Mouse (Mus musculus): ENCODE results near the gene Usp10.

The Usp10 gene

DNA sequence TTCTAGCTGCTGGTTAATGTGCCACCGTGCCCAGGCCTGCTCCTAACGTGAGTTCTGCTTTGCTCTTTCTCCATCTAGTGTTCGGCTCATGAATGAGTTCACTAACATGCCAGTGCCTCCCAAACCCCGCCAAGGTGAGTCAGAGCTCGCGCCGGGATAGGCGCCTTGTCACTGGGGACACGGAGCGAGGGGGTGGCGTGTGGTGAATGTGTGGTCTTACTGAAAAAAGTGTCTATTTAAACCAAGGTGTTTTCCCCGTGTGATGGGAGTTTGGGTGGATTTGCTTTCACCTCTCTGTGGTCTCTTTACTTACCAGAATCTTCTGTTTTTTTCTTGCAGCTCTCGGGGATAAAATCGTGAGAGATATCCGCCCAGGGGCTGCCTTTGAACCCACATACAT, 38.2 kb downstream of the Usp10 start:
- in situ Hi-C loops (cut with MboI; ENCODE audit: unreplicated experiment in 2 of 2): loop anchor here (5.0 to 10.0 kb wide), 3 partner anchors 129 to 226 kb away; partner anchors contain the start of gene Fam92b (in 1 of the 2)

DNA sequence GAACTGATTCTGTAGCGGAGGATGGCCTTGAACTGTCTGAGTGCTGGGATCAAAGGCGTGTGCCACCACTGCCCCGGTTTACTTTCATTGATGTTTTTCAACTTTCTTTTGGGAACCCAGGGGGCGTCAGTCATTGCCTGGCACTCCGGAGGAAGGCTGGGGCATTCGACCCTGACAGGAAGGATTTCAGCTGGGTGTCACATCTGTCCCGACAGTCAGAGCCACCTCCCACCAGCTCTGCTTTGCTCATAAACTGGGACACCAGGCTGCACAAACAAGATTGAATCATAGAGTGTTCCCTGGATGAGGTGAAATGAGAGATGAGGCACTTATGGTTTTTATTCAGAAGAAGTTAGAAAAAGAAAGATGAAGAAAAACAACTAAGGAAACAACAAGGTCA, 42.1 kb downstream of the Usp10 start:
- in situ Hi-C loops (cut with MboI; ENCODE audit: unreplicated experiment in 2 of 2): loop anchor here in 1 of 2 experiments (25.0 kb wide), 1 partner anchor 660 kb away; no protein-coding TSS in a partner anchor

DNA sequence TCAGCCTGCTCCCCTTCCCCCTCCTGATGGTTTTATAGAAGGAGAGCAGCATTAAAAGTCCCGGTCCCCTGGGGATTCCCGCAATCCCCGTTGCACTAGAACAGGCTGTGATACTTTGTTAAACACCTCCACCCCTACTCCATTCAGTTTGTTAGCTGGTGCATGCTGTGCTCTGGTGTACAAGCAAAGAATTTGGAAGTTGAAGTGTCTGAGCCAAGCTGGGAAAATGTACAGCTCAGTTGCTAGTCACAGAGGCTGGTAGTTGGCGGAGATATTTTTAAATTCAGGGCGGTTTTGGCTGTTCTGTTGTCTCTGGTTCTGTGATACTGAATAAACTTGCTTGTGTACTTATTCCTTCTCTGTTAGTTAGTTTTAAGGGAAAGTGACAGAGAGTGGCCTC, 42.6 kb downstream of the Usp10 start:
- in situ Hi-C loops (cut with MboI; ENCODE audit: unreplicated experiment in 2 of 2): loop anchor here in 1 of 2 experiments (25.0 kb wide), 1 partner anchor 660 kb away; no protein-coding TSS in a partner anchor

DNA sequence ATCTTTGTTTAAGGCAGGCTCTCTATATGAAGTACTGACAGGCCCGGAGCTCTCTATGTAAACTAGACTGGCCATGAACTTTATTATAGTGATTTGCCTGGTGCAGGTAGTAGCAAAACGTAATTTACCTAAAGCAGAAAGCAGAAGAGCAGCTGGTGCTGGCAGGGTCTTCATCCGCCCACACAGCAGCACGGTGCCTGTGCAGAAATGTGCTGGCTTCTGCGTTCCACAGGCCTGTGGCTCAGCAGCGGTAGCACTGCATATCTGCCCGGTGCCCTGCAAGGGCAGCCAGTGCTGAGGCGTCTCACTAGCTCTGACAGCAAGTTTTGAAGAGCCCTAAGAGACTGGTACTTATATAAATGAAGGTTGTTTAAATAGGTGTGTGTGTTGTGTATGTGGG, 45.2 kb downstream of the Usp10 start:
- in situ Hi-C loops (cut with MboI; ENCODE audit: unreplicated experiment in 2 of 2): loop anchor here in 1 of 2 experiments (25.0 kb wide), 1 partner anchor 657 kb away; no protein-coding TSS in a partner anchor

DNA sequence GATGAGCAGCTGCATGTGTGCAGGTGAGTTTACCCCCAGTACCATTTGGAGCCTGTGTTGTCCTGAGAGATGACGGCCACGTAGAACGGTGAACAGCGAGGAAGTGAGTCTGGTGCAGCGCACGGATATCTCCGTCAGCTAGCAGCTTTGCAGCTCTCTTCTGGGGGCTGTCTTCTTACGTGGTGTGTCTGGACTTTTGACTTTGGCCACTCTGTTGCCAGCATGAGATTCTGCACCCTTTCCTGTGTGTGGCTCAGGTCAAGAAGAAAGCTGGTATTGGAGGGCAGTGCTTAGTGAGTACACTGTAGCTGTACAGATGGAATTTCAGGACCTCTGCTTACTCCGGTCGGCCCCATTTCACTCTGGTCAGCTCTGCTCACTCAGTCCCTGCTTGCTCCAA, 47.9 kb downstream of the Usp10 start:
- in situ Hi-C loops (cut with MboI; ENCODE audit: unreplicated experiment in 2 of 2): loop anchor here in 1 of 2 experiments (25.0 kb wide), 1 partner anchor 654 kb away; no protein-coding TSS in a partner anchor

DNA sequence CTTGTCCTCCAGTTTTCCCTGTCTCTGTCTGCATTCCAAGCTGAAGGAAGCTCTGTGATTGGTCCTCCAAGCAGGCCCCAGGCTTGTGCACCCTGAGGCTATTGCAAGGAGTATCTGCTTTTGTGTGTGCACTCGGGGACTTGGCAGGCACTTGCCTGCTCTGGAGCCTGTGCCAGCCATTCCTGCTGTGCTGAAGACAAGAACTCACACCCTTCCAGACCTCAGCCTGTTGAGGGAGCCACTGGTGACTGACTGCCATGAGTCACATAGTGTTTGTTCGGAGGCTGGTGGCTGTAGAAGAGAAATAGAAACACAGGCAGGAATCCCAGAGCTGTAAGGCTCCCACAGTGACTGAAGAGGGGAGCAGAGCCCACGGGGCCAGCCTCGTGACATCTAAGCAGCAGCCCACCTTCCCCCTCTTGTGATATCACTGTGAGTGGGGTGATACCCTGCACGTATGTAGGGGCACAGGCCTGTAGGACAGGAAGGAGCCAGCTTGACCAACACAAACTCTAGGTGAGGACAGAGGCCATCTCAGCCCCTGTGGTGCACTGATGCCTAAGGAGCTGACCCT, 50.5 kb downstream of the Usp10 start:
- in situ Hi-C loops (cut with MboI; ENCODE audit: unreplicated experiment in 2 of 2): loop anchor here in 1 of 2 experiments (25.0 kb wide), 1 partner anchor 652 kb away; no protein-coding TSS in a partner anchor

DNA sequence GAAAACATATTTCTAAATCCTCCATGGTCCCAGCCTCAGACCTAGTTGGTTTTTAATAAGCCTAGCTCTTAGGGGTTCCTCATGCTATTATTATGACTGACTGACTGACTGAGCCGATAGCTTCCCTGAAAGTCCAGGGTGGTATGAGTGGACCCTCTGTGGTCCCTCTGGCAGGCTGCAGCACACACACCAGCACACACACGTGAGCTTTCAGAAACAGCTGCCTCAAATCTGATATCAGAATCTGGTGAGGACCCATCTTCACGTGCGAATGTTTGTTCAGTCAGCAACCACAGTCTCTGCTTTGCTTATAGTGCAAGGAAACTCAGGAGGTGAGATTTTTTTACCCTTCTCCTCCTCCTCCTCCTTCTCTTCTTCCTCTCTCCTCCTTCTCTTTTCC, 54.7 kb downstream of the Usp10 start:
- in situ Hi-C loops (cut with MboI; ENCODE audit: unreplicated experiment in 2 of 2): loop anchor here in 1 of 2 experiments (25.0 kb wide), 1 partner anchor 647 kb away; no protein-coding TSS in a partner anchor

DNA sequence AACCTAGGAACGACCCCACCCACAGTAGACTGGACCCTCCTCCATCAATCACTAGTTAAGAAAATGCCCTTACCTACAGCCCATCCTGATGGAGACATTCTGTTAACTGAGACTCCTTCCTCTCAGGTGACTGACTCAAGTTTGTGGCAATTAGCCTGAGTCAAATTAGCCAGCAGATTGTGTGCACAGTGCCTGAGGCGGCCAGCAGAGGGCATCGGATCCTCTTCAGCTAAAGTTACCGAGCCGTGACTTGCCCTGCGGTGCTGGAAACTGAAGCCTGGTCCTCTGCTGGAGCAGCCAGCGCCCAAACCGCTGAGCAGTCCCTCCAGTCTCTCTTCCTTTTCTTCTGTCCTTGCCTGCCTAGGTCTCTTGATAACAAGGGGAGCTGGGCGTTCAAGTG, 57.3 kb downstream of the Usp10 start:
- in situ Hi-C loops (cut with MboI; ENCODE audit: unreplicated experiment in 2 of 2): loop anchor here in 1 of 2 experiments (25.0 kb wide), 1 partner anchor 645 kb away; no protein-coding TSS in a partner anchor

DNA sequence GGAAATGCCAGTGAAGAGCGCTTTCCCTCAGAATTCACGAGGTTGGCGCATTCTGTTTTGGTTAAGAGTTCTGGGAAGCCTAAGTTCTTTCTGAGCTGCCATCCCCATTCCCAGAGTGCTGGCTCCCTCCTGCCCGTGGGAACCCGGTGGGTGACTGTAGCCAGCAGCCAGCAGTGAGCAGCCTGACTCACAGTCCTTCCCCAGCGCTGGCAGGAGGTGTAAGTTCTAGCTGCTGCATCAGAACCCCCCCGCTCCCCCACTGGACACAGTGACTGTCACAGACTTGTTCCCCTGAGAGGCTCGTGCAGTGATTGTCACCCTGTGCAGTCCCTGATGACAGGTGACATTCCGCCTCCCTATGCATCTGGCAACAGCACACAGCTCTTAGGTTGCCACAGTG, 60.0 kb downstream of the Usp10 start:
- in situ Hi-C loops (cut with MboI; ENCODE audit: unreplicated experiment in 2 of 2): loop anchor here in 1 of 2 experiments (25.0 kb wide), 1 partner anchor 642 kb away; no protein-coding TSS in a partner anchor

DNA sequence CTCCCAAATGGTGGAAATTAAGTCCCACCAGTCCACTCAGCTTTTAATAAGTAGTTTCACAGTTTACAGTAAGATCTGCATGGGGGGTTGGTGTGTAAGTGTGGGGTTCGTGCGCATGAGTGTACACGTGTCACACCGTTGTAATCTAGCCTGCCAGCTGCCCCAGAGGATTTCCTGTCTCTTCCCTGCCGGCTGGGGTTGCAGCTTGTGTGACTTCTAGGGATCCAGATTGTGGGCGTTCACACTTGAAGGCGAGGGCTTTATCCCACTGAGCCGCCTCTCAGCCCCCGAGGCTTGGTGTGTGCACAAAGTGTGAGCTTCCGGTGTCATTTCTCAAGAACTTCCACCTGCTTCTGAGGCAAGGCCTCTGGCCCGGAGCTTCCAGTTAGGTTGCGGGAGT, 62.4 kb downstream of the Usp10 start:
- in situ Hi-C loops (cut with MboI; ENCODE audit: unreplicated experiment in 2 of 2): loop anchor here in 1 of 2 experiments (25.0 kb wide), 1 partner anchor 640 kb away; no protein-coding TSS in a partner anchor

DNA sequence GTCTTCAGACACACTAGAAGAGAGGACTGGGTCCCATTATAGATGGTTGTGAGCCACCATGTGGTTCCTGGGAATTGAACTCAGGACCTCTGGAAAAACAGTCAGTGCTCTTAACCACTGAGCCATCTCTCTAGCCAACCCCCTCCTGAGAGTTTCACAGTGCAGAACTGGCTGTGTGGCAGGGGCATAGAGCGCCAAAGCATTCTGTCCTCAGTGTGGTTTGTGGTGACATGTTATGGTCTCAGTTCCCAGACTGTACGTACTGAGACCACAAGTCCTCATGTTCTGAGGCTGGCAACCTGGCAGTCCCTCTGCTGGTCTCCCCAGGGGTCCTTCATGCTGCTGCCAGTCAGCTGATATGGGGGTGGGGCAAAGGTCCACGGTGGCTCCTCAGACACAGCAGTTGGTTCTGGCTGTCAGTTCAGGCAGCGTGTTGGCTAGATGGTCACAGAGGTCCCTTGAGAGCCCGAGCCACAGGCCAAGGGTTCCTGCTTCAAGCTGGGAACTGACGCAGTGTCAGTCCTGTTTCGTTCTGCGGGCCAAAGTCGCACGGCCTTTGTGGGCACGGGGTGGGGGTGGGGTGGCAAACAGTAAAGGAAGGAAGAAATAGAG, 68.7 kb downstream of the Usp10 start:
- in situ Hi-C loops (cut with MboI; ENCODE audit: unreplicated experiment in 2 of 2): no loop called here

DNA sequence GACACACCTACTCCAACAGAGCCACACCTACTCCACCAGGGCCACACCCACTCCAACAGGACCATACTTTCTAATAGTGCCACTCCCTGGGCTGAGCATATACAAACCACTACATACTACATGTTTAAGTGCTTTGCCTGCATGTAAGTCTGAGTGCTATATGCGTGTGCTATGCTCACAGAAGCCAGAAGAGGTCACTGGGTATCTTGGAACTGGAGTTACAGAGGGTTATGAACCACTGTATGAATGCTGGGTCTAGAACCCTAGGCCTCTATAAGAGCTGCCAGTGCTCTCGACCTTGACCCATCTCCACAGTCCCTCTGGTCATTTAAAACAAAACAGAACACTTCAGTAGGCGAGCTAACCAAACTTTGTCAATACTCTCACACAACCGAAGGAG, 71.1 kb downstream of the Usp10 start:
- in situ Hi-C loops (cut with MboI; ENCODE audit: unreplicated experiment in 2 of 2): no loop called here

DNA sequence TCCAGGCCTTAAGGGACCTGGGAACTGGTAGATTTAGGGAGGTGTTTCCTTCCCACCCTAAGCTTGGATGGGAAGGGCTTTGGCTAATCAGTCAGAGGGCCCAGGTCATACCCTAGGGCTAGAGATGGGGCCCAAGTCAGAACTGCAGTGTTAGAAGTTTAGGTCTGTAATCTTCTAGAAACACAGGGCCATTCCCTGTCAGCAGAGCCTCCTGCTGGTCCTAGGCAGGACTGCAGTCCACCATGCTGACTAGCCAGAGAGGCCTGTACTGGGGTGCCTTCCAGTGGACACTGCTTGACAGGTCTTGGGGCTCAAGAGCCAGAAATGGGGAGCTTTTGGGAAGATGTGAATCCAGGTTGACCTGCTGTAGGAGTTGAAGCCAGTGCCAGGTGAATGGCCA, 73.9 kb downstream of the Usp10 start:
- in situ Hi-C loops (cut with MboI; ENCODE audit: unreplicated experiment in 2 of 2): no loop called here

DNA sequence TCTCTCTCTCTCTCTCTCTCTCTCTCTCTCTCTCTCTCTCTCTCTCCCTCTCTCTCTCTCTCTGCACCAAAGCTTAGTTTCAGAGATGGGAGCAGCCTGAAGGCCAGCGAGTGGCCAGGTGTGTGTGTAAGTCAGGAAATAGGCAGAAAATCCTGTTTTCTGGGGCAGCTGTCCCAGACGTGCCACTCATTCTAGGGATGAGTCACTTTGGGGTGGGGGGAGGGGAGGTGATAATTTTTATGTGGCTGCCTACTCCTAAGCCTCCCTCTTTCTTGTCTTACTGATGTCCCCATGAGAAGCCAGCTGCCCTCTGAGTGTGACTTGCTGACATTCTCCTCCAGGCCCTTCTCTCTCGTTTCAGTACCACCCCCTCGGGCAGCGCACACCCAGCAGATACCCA, 76.0 kb downstream of the Usp10 start:
- in situ Hi-C loops (cut with MboI; ENCODE audit: unreplicated experiment in 2 of 2): no loop called here

DNA sequence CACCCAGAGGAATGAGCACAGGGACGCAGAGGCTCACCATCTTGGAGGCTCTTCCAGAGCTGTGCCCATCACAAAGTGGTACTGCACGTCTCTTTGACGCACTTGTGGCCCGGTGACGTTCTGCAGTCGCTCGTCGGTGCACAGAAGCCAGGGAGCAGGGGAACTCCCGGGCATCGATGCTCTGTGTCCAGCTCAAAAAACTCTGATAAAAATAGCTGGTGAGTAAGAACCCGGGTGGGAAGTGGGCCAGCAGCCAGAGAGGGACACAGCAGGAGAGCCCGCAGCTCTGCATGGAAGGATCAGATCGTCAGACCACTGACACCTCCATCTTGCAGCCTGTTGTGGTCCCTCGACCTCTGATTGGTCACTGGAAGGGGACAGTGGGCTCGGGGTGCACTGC, 77.9 kb downstream of the Usp10 start:
- in situ Hi-C loops (cut with MboI; ENCODE audit: unreplicated experiment in 2 of 2): no loop called here

DNA sequence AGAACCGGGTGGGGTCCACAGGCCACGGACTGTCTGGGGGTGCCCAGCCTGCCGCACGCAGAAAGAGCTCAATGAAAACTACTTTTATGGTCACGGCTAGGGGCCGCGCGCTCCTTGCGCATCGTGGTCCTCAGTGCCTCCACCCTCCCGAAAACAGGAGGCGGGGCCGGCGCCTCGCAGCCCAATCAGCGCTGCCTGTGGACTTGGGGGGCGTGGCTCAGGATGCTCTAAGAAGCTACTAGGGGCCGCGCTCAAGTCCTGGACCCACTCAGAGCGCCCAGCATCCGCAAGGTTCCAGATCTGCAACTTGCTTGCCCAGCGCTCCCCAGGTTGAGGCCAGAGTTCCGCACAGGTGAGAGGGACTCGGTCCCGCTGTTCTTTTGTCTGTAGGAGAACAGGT, 82.1 kb downstream of the Usp10 start, which contains the start of gene Crispld2:
Gene Crispld2, plus strand, starts transcription at position 190 of the 400 bp plus-strand sequence.
- in situ Hi-C loops (cut with MboI; ENCODE audit: unreplicated experiment in 2 of 2): no loop called here

DNA sequence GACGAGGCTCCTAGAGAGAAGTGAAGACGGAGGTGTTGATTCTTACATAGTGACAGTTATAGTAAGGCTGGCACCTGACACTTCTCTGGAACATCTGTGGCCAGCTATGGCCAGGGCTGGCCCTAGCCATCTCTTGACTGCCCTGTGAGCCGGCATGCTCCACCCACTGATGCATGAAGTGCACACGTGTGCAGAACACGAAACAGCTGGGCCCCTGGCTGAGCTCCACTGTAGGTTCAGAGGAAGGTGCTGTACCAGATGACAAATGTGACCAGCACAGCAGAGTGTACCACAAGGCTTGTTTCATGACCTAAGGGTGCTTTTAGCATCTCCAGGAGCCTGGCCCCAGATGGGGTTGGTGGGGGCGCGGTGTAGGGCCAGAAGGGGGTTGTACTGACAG, 84.0 kb downstream of the Usp10 start:
- in situ Hi-C loops (cut with MboI; ENCODE audit: unreplicated experiment in 2 of 2): no loop called here

DNA sequence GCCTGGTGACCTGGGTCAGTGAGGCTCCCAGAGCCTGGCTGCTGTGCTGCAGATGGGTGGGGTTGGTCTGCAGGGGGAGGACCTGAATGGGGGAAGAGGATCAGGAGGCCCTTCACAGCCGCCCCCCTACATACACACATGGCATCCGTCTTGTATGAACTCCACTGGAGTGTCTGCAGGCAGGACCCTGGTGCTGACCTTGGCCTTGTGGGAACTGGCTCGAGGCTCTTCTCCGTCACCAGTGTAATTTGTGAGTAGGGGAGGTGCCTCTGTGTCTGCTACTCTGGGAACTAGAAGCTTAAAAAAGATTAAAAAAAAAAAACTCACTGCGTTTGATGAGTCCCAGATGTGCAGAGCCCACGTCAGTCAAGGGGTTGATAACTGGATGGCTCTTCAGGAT, 84.4 kb downstream of the Usp10 start:
- in situ Hi-C loops (cut with MboI; ENCODE audit: unreplicated experiment in 2 of 2): no loop called here

DNA sequence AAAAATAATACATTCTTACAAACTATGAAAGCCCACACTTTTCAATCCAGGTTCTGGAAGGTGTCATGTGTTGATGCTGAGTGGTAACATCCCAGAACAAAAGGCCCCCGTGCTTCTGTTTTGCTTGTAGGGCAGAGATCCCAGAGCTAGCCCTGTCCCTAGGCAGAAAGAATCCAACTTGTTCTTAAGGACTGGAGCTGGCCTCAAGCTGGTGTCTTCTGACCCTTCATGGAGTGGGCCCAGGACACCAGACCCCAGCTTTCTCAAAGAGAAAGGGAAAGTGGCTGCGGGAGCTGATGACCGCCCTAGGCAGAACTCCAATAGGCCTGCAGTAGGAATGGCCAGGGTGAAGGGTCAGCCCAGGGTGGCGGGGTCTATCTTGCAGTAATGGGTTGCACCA, 87.1 kb downstream of the Usp10 start:
- in situ Hi-C loops (cut with MboI; ENCODE audit: unreplicated experiment in 2 of 2): no loop called here

DNA sequence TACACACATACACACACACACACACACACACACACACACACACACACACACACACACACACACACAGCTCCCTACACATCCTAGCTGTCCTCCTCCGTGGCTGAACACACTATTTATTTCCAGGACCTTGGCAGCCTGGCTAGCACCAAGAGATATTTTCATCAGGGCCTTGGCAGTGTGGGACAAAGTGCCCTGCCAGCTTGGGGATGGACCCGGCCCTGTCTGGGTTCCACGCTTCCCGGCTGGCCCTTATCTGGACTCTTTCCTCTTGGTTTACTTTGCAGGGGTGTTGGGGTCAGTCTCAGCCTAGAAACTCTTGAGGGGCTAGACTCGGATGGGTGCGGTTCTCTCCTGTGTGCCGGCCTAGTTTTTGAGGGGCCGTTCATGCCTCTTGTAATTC, 90.3 kb downstream of the Usp10 start:
- in situ Hi-C loops (cut with MboI; ENCODE audit: unreplicated experiment in 2 of 2): no loop called here

DNA sequence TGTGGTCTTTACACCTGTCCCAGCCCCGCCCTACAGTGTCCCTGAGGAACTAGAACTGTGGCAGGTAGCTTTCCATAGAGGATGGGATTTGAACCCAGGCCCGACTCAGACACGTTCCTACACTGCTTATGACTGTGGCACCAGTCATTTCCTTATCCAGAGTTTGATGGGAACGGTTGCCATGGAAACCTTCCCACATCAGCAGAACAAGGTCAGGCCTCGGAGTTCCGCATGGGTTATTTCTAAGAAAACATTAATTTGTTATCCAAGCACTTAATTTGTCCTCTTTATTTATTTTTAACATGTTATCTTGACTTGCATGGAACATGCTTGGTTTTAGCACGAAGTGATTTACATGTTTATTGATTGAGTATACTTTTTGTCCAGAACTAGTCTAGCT, 91.6 kb downstream of the Usp10 start:
- in situ Hi-C loops (cut with MboI; ENCODE audit: unreplicated experiment in 2 of 2): no loop called here

DNA sequence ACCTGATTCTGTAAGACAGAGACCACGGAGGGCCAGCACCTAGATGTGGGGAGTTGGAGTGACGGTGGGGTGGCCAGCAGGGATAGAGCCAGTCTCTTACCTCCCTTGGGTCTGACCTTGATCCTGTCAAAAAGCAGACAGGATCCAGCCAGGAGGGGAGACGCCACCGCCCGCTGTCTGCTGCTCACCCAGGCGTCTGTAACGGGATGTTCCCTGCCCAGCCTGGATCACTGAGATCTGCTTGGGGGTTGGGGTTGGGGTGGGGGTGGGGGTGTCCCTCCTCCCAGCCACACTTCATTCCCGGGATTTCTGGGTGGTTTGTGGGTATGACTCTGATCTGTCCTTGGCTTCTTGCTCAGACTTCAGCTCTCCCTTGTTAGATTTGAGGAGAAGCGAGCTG, 92.2 kb downstream of the Usp10 start:
- in situ Hi-C loops (cut with MboI; ENCODE audit: unreplicated experiment in 2 of 2): no loop called here

All from v-Abl transformed pro-B cells (cell line).